Mouse (Mus musculus) stomach, postnatal 0 days (tissue): ENCODE results near the gene Plcb3.

Source experiments
- CTCF ChIP-seq: IDR thresholded peaks from 2 replicates; pipeline ENCODE4 v1.5.1; 2016; ENCODE audit warnings: antibody characterized with exemption, low read depth, mild to moderate bottlenecking, moderate library complexity
- EP300 ChIP-seq: optimal IDR thresholded peaks from 2 replicates; pipeline ENCODE3; 2016; ENCODE audit warnings: antibody characterized with exemption

GRCm38 (mm10) chr19:6968491-6969271 lies 7.6 kb downstream of the Plcb3 start:
- TF ChIP-seq CTCF (no peak), EP300 (no peak)
